Mouse (Mus musculus) lung, embryonic 14.5 days (tissue): ENCODE results near the gene Slc4a4. TPM values are rescaled to one million over a fixed set of nuclear protein-coding genes. Genes with fewer than 3 reads are reported as not detected.

ENCODE experiments used
- ATAC-seq: fragments of 200-750 bp; cut with Nextera tagmentation; 2 replicates; pipeline ENCODE4 v1.8.0; 2017; ENCODE audit warnings: mild to moderate bottlenecking, moderate TSS enrichment, moderate library complexity; ENCODE audit not compliant: insufficient read depth
- DNase-seq: peaks from one replicate; pipeline ENCODE4 v3.0.0-alpha.2; 2015
- H3K27ac ChIP-seq: fragments of 300-500 bp; sonication (generic); 2 replicates; pipeline ENCODE4 v1.5.1; 2014; ENCODE audit warnings: low read depth, mild to moderate bottlenecking, moderate library complexity
- H3K27me3 ChIP-seq: fragments of 300-500 bp; sonication (generic); 2 replicates; pipeline ENCODE4 v1.6.1; 2014; ENCODE audit warnings: low read length, control low read depth; ENCODE audit not compliant: insufficient read depth
- H3K36me3 ChIP-seq: fragments of 300-500 bp; sonication (generic); 2 replicates; pipeline ENCODE4 v1.6.1; 2014; ENCODE audit warnings: control low read depth; ENCODE audit not compliant: insufficient read depth
- H3K4me1 ChIP-seq: fragments of 300-500 bp; sonication (generic); 2 replicates; pipeline ENCODE4 v1.6.1; 2014; ENCODE audit warnings: antibody characterized with exemption, control low read depth; ENCODE audit not compliant: insufficient read depth
- H3K4me2 ChIP-seq: fragments of 300-500 bp; sonication (generic); 2 replicates; pipeline ENCODE4 v1.6.1; 2014; ENCODE audit warnings: mild to moderate bottlenecking
- H3K4me3 ChIP-seq: fragments of 300-500 bp; sonication (generic); 2 replicates; pipeline ENCODE4 v1.5.1; 2014; ENCODE audit warnings: low read depth, low read length
- H3K9ac ChIP-seq: fragments of 300-500 bp; sonication (generic); 2 replicates; pipeline ENCODE4 v1.6.1; 2014
- H3K9me3 ChIP-seq: fragments of 300-500 bp; sonication (generic); 2 replicates; pipeline ENCODE4 v1.6.1; 2016; ENCODE audit warnings: low read depth, low read length, control low read depth
- CTCF ChIP-seq: IDR thresholded peaks from 2 replicates; pipeline ENCODE4 v1.5.1; 2016; ENCODE audit warnings: antibody characterized with exemption, low read depth
- WGBS: fragments of 180-500 bp; shearing (Covaris S2); extraction: QIAGEN DNeasy Blood & Tissue Kit; methylation state at CpG from one replicate; pipeline ENCODE4 v1.1.7; 2014; 5-methylcytosine and 5-hydroxymethylcytosine counted together
- polyA plus RNA-seq: library from polyadenylated mRNA; unstranded; fragments of >200 nt; fragmentation: Nextera tagmentation; extraction: Ambion mirVana; gene quantifications from 2 replicates; pipeline ENCODE4 v1.2.1, GENCODE M21; 2014

Gene Slc4a4
- polyA plus RNA-seq, 1 experiment from 2014 or later, result 5.2 TPM

DNA sequence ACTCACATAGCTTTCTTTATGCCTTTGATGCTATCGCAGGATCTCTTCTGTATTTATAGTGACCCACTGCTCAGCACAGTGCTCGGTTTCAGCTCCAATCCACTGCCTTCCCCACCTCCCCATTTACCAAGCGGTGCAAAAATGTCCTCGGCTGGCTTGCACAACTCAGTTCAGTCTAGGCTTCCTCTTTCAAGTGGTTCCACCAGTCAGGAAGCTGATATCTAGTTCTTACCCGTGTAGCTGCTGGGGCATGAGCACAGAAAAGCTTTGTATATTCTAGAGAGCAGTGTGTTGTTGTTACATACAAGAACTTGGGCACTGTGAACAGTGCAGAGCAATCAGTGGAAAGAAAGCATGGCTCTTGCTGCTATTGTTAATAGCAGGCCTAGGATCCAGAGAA lies 165.0 kb downstream of the Slc4a4 start:
- 68% methylated on average over 5 of the region's 5 CpGs for WGBS
- Histone ChIP-seq H3K36me3 (no peaks in the 10 kb centered on the region), H3K9ac (no peak overlapping the region), H3K9me3 (no peaks in the 10 kb centered on the region), H3K27ac (no peak overlapping the region), H3K4me2 (no peak overlapping the region), H3K27me3 (no peaks in the 10 kb centered on the region), H3K4me1 (no peaks in the 10 kb centered on the region), H3K4me3 (no peak overlapping the region)
- DNase-seq, result no peak
- no peak for ATAC-seq
- no peak for TF ChIP-seq CTCF

DNA sequence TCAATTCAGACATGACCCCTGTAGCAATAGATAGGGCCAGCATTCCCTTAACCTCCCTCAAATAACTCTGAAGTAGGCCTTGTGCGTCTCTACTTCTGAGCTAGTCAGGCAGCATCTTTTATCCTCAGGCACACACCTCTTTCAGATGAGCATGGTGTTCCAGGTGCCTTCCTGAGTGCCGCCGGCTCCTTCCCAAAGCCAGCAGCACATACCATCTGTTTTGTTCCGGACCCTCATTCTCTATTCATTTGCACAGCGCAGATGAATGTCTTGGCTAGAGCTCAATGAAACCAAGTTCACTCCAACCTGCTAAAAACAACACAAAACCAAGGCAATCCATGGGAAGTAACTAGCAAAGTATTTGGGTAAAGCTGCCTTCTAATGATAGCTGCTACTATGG lies 165.6 kb downstream of the Slc4a4 start:
- no peak overlapping the region for H3K4me2 ChIP-seq
- H3K27me3 ChIP-seq, result no peaks in the 10 kb centered on the region
- H3K9ac ChIP-seq, result no peak overlapping the region
- no peaks in the 10 kb centered on the region for H3K36me3 ChIP-seq
- H3K4me3 ChIP-seq, result no peak overlapping the region
- DNase-seq (no peak), ATAC-seq (no peak)
- H3K9me3 ChIP-seq, result no peaks in the 10 kb centered on the region
- H3K4me1 ChIP-seq, result no peaks in the 10 kb centered on the region
- no peak for TF ChIP-seq CTCF
- no peak overlapping the region for H3K27ac ChIP-seq
- 96% methylated on average over 5 of the region's 5 CpGs for WGBS

DNA sequence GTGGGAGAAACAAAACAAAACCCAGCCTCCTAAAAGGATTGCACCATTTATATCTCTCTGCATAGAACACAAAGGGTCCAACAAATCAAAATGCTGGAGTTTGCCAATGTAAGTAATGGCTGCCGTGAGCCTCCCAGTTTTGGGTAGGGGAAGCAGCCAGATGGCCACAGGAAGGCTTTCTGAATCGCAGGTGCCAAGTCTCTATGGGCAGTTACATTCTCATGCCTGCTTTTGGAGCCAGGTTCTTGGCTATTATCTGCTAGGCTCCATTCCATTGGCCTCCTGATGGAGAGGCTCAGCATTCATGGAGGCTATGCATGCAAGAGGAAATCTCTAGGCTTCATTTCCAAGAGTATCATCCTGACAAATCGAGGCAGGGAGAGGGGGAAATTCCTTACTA lies 169.0 kb downstream of the Slc4a4 start:
- Histone ChIP-seq H3K9me3 (no peaks in the 10 kb centered on the region), H3K4me3 (no peak overlapping the region), H3K4me2 (no peak overlapping the region), H3K4me1 (no peaks in the 10 kb centered on the region), H3K27me3 (no peaks in the 10 kb centered on the region), H3K9ac (no peak overlapping the region), H3K27ac (no peak overlapping the region), H3K36me3 (no peaks in the 10 kb centered on the region)
- DNase-seq (no peak), ATAC-seq (no peak)
- WGBS, result 79% methylated on average over 3 of the region's 3 CpGs
- TF ChIP-seq CTCF, result no peak

DNA sequence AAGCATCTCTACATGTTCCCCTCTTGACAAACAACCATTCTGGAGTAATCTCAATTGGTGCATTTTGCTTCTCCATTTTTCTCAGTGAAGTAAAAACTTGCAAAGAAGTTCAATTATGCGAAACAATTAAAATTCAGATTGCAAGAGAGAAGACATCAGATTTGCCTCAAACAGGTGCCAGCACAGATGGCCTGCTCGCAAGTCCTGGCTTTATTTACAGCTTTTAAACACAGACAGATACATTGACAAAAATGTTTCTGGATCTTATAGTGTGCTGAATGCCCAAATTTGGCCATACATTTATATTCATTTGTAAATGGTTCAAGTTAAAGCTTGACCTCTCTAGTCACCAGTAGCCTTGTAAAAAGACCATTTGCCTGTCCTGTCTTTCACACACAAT lies 169.8 kb downstream of the Slc4a4 start:
- H3K9ac ChIP-seq, result no peak overlapping the region
- H3K27ac ChIP-seq, result no peak overlapping the region
- H3K27me3 ChIP-seq, result no peaks in the 10 kb centered on the region
- H3K4me1 ChIP-seq, result no peaks in the 10 kb centered on the region
- no peaks in the 10 kb centered on the region for H3K9me3 ChIP-seq
- ATAC-seq, result no peak
- no peak overlapping the region for H3K4me3 ChIP-seq
- H3K4me2 ChIP-seq, result no peak overlapping the region
- no peak for DNase-seq
- 94% methylated on average over 2 of the region's 2 CpGs for WGBS
- no peak for TF ChIP-seq CTCF
- H3K36me3 ChIP-seq, result no peaks in the 10 kb centered on the region

DNA sequence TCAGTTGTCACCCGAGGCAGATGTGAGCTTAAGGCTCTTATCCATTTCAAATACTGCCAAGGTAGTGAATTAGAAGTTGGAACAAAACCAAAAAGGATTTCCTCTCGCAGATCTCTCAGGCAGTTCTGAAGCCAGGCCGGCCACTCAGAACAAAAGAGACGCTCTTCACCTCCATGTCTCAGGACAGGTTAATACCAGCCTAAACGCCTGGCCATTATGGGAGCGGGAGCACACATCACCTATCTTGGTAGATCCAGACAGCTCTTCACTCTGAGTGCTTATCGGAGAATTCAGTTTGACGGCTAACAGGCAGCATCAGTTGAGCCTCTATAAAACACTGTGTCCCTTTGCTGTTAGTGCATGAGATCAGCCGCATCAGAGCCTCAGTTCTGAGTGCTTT lies 174.5 kb downstream of the Slc4a4 start:
- Histone ChIP-seq H3K9me3 (no peaks in the 10 kb centered on the region), H3K36me3 (no peaks in the 10 kb centered on the region), H3K27me3 (no peaks in the 10 kb centered on the region), H3K4me1 (no peaks in the 10 kb centered on the region), H3K4me3 (no peak overlapping the region), H3K9ac (no peak overlapping the region), H3K4me2 (no peak overlapping the region), H3K27ac (no peak overlapping the region)
- DNase-seq (no peak), ATAC-seq (no peak)
- 49% methylated on average over 9 of the region's 9 CpGs for WGBS
- no peak for TF ChIP-seq CTCF

DNA sequence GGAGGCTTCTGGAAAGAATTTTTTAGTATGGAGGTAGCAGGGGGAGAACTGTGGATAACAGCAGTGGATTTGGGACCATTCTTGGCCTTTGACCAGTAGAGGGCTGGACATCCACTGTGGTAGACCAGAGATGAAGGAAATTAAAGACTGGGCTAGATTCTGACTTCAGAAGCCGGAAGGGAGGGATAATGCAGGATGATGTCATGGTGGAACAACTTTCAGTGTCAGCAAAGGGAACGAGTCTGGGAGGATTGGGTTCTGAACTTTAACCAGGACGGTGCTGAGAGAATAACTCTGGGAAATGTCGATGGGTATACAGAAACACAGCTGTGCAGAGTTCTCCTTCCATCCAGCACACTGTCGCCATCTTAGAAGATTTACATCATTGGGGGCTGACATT lies 175.7 kb downstream of the Slc4a4 start:
- DNase-seq, result no peak

DNA sequence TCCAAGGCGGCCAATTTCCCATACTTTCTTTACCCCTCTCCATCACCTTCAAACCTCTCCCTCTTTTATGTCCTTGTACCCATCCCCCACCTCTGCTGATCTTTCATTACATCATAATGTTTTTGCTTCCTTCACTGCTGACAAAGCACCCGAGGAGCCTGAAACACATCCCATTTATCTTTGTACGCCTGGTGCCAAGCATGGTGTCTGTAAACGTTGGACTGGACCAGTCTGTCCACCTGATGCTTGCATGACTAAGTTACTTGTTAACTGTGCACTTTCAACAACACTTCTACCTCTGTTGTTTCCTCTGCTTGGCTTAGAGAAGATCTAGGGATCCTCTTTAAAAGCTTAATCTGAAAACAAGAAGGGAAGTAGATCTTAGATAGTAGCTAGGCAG lies 180.5 kb downstream of the Slc4a4 start:
- WGBS, result 49% methylated on average over 4 of the region's 4 CpGs
- H3K4me1 ChIP-seq, result no peaks in the 10 kb centered on the region
- H3K9me3 ChIP-seq, result no peaks in the 10 kb centered on the region
- ATAC-seq (no peak), DNase-seq (no peak)
- no peaks in the 10 kb centered on the region for H3K27me3 ChIP-seq
- H3K27ac ChIP-seq, result no peak overlapping the region
- no peak overlapping the region for H3K4me2 ChIP-seq
- TF ChIP-seq CTCF, result no peak
- H3K36me3 ChIP-seq, result no peaks in the 10 kb centered on the region
- no peak overlapping the region for H3K4me3 ChIP-seq
- H3K9ac ChIP-seq, result no peak overlapping the region

More for the DNA sequence above, 175.7 kb downstream of the Slc4a4 start:
- no peak for TF ChIP-seq CTCF
- no peak for ATAC-seq
- H3K4me2 ChIP-seq, result no peak overlapping the region
- no peaks in the 10 kb centered on the region for H3K36me3 ChIP-seq
- no peak overlapping the region for H3K4me3 ChIP-seq
- H3K9ac ChIP-seq, result no peak overlapping the region
- 68% methylated on average over 5 of the region's 5 CpGs for WGBS
- no peak overlapping the region for H3K27ac ChIP-seq
- H3K27me3 ChIP-seq, result no peaks in the 10 kb centered on the region
- H3K4me1 ChIP-seq, result no peaks in the 10 kb centered on the region
- no peaks in the 10 kb centered on the region for H3K9me3 ChIP-seq

DNA sequence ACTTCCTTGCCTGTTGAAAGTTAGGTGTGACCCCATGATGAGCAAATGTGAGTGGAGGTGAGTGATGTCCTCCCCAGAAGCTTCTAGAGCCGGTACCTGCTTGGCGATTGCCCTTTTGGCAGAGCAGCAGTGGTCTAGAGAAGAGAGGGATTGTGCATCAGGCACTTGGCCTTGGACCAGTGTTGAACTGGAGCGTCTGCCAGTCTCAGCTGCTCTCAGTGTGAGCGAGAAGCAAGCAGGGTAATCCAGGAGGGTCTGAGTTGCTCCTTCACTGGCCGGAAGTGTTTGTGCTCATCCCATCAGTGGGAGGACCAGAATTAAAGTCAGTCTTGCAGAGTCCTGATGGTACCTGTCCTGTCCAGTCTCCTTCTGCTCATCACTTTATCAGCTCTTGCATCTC lies 181.5 kb downstream of the Slc4a4 start:
- Histone ChIP-seq H3K9ac (no peak overlapping the region), H3K4me1 (no peaks in the 10 kb centered on the region), H3K4me3 (no peak overlapping the region), H3K27ac (no peak overlapping the region), H3K27me3 (no peaks in the 10 kb centered on the region), H3K4me2 (no peak overlapping the region), H3K36me3 (no peaks in the 10 kb centered on the region), H3K9me3 (no peaks in the 10 kb centered on the region)
- 96% methylated on average over 5 of the region's 5 CpGs for WGBS
- TF ChIP-seq CTCF, result no peak
- no peak for DNase-seq
- no peak for ATAC-seq
